In genomic region chr4:66403708-66404200, GRCm38 (mm10) we compare ENCODE assay signal across 8 mouse cellular contexts. TPM values are rescaled to one million over a fixed set of nuclear protein-coding genes. Genes with fewer than 3 reads are reported as not detected.
DNase-seq lines count a peak whose midpoint lies in the region; ATAC-seq lines count a peak whose summit lies in the region.

No protein-coding gene starts in this region.

- no peaks in the 10 kb centered on the region for H3K36me3 ChIP-seq in lung, embryonic 15.5 days
- no peaks in the 10 kb centered on the region for H3K36me3 ChIP-seq in heart, embryonic 12.5 days
- no peaks in the 10 kb centered on the region for H3K36me3 ChIP-seq in midbrain, embryonic 13.5 days

- DNase-seq in lung, adult 18-20 months = no peak
- peak; percentile 84 to 85 for DNase-seq in cerebellum, postnatal 10 days
- DNase-seq in layer of hippocampus, postnatal 36 days = peak; percentile 40 to 41
- DNase-seq in yolk sac, embryonic 10.5 days (ENCODE audit: low spot score) = peak; percentile 11
- DNase-seq in urinary bladder, postnatal 36 days (ENCODE audit: low spot score in 2 of 2) = no peak

- no peak overlapping the region for H3K27ac ChIP-seq in lung, embryonic 15.5 days
- no peak overlapping the region for H3K27ac ChIP-seq in heart, embryonic 12.5 days (ENCODE audit: poor library complexity, severe bottlenecking)
- H3K27ac ChIP-seq in midbrain, embryonic 13.5 days = peak overlapping the region; percentile 84

- peaks cover 47% of the 10 kb centered on the region for H3K27me3 ChIP-seq in lung, embryonic 15.5 days
- peaks cover 60% of the 10 kb centered on the region for H3K27me3 ChIP-seq in heart, embryonic 12.5 days (replicated peaks)
- peaks cover 32% of the 10 kb centered on the region for H3K27me3 ChIP-seq in midbrain, embryonic 13.5 days

- H3K9me3 ChIP-seq in lung, embryonic 15.5 days = no peaks in the 10 kb centered on the region
- no peaks in the 10 kb centered on the region for H3K9me3 ChIP-seq in heart, embryonic 12.5 days (replicated peaks)
- H3K9me3 ChIP-seq in midbrain, embryonic 13.5 days = no peaks in the 10 kb centered on the region

- peak overlapping the region; percentile 41 for H3K9ac ChIP-seq in lung, embryonic 15.5 days
- peak overlapping the region; percentile 61 for H3K9ac ChIP-seq in heart, embryonic 12.5 days
- H3K9ac ChIP-seq in midbrain, embryonic 13.5 days (replicated peaks) = peak overlapping the region; percentile 88

- ATAC-seq in lung, embryonic 15.5 days (ENCODE audit: borderline replicate concordance, extremely low read depth, low FRiP score, low TSS enrichment) = peak; percentile 62
- peak; percentile 22 for ATAC-seq in heart, embryonic 12.5 days (ENCODE audit: insufficient number of reproducible peaks, low FRiP score)
- peak; percentile 72 for ATAC-seq in midbrain, embryonic 13.5 days

- peak overlapping the region; percentile 96 for H3K4me2 ChIP-seq in lung, embryonic 15.5 days
- peak overlapping the region; percentile 96 for H3K4me2 ChIP-seq in heart, embryonic 12.5 days
- peak overlapping the region; percentile 90 for H3K4me2 ChIP-seq in midbrain, embryonic 13.5 days (replicated peaks)

- WGBS in lung, embryonic 15.5 days = under 1% methylated on average over 28 of the region's 51 CpGs
- WGBS in heart, embryonic 12.5 days = under 1% methylated on average over 48 of the region's 51 CpGs
- under 1% methylated on average over 51 of the region's 51 CpGs for WGBS in midbrain, embryonic 13.5 days

- H3K4me3 ChIP-seq in lung, embryonic 15.5 days = peak overlapping the region; percentile 66
- peak overlapping the region; percentile 66 for H3K4me3 ChIP-seq in heart, embryonic 12.5 days
- H3K4me3 ChIP-seq in midbrain, embryonic 13.5 days (replicated peaks) = peak overlapping the region; percentile 77

- H3K4me1 ChIP-seq in lung, embryonic 15.5 days = peaks cover 13% of the 10 kb centered on the region; the same call in 1 of the 2 replicates
- 0 out of 2 replicates have a peak, but pooled peaks cover 6% of the 10 kb centered on the region for H3K4me1 ChIP-seq in heart, embryonic 12.5 days (replicated peaks)
- peaks cover 24% of the 10 kb centered on the region for H3K4me1 ChIP-seq in midbrain, embryonic 13.5 days (replicated peaks)

RNA-seq across cellular contexts. Expression of gene Astn2, which starts 0.7 kb away (rescaled TPM):
- polyA plus RNA-seq in lung, embryonic 15.5 days (2015; fragmentation: Nextera tagmentation; extraction: Ambion mirVana) = 0.92 and 0.97 TPM in 2 replicates
- 0.08 and 0.15 TPM in 2 replicates for polyA plus RNA-seq in heart, embryonic 12.5 days (2016; fragmentation: Nextera tagmentation; extraction: Ambion mirVana)
- 10 to 100 TPM; 21.8 to 22.3 TPM for total RNA-seq in layer of hippocampus, postnatal 36 days (2021)
- 2.2 and 3.0 TPM in 2 replicates for polyA plus RNA-seq in midbrain, embryonic 13.5 days (2015; fragmentation: Nextera tagmentation; extraction: Ambion mirVana)

Comparison
In these comparisons a context has a peak if more than half of its experiments do, and no peak if none do; other contexts are left out.
1. ATAC-seq: peak in every context shown above with its lines; median percentile 72 in midbrain, embryonic 13.5 days; 62 in lung, embryonic 15.5 days; 22 in heart, embryonic 12.5 days.
2. DNase-seq: peak in cerebellum, postnatal 10 days (2 of 2), layer of hippocampus, postnatal 36 days (2 of 2) and yolk sac, embryonic 10.5 days (single experiment); none in lung, adult 18-20 months (0 of 2) and urinary bladder, postnatal 36 days (0 of 2).
3. Peak in every context shown above with its lines, with median percentiles within 50 percentile points of each other: H3K4me2 ChIP-seq, H3K4me3 ChIP-seq and H3K9ac ChIP-seq.